8 mouse cellular contexts compared by ENCODE assay signal in genomic region chrX:12287656-12288561, GRCm38 (mm10).
DNase-seq lines count a peak whose midpoint lies in the region; ATAC-seq and TF ChIP-seq lines count a peak whose summit lies in the region.
"Had no signal": no experiment of that assay in that cellular context is flagged by ENCODE, and none has a peak within 500 bp of the region (broad histone marks: within the 10 kb centered on the region; RNA-seq: fewer than 3 reads in every experiment).

No protein-coding gene starts in this region.

- H3K4me1 ChIP-seq in kidney, embryonic 15.5 days, result 0 out of 2 replicates have a peak, but pooled peaks cover 8% of the 10 kb centered on the region
- no peaks in the 10 kb centered on the region for H3K4me1 ChIP-seq in limb, embryonic 14.5 days (ENCODE audit: control insufficient read depth, insufficient read depth, low read length)

- H3K27me3 ChIP-seq in kidney, embryonic 15.5 days, result peaks cover 58% of the 10 kb centered on the region
- no peaks in the 10 kb centered on the region; the same call in 1 of the 2 replicates for H3K27me3 ChIP-seq in limb, embryonic 14.5 days (ENCODE audit: control insufficient read depth, insufficient read depth, low read length)

- DNase-seq in kidney, adult 8-10 months, result no peak
- DNase-seq in NIH3T3 (ENCODE audit: low read depth) (peak; percentile 8), adipocyte (ENCODE audit: low spot score) (no peak)
- peak; percentile 51 for DNase-seq in embryo, embryonic 10.5 days (ENCODE audit: low spot score)
- peak; percentile 22 for DNase-seq in limb, embryonic 14.5 days (ENCODE audit: low spot score)
- DNase-seq in urinary bladder, postnatal 36 days (ENCODE audit: low spot score in 2 of 2), result no peak

- H3K9me3 ChIP-seq in kidney, embryonic 15.5 days (replicated peaks), result no peaks in the 10 kb centered on the region
- no peaks in the 10 kb centered on the region for H3K9me3 ChIP-seq in limb, embryonic 14.5 days (ENCODE audit: control insufficient read depth, low read length)

- H3K4me2 ChIP-seq in kidney, embryonic 15.5 days, result 0 out of 2 replicates have a peak overlapping the region, but pooled peaks have one; percentile 9
- no peak overlapping the region for H3K4me2 ChIP-seq in limb, embryonic 14.5 days (replicated peaks; ENCODE audit: low read depth, low read length, severe bottlenecking)

- WGBS in kidney, embryonic 15.5 days, result 24% methylated on average over 17 of the region's 17 CpGs
- 18% methylated on average over 15 of the region's 17 CpGs for WGBS in limb, embryonic 14.5 days

- ATAC-seq in kidney, embryonic 15.5 days (replicated peaks; ENCODE audit: low FRiP score), result no peak
- no peak for ATAC-seq in limb, embryonic 14.5 days (ENCODE audit: low FRiP score, low read depth)

- no peak overlapping the region for H3K27ac ChIP-seq in kidney, embryonic 15.5 days
- H3K27ac ChIP-seq in limb, embryonic 14.5 days (replicated peaks; ENCODE audit: low read depth, low read length), result no peak overlapping the region
- H3K27ac ChIP-seq: liver, embryonic 14.5 days had no signal

- H3K36me3 ChIP-seq in kidney, embryonic 15.5 days, result no peaks in the 10 kb centered on the region
- H3K36me3 ChIP-seq in limb, embryonic 14.5 days (ENCODE audit: control insufficient read depth, insufficient read depth, low read length), result no peaks in the 10 kb centered on the region

- H3K4me3 ChIP-seq in kidney, embryonic 15.5 days (replicated peaks), result no peak overlapping the region
- no peak overlapping the region for H3K4me3 ChIP-seq in limb, embryonic 14.5 days (replicated peaks; ENCODE audit: low read length)

- no peak for TF ChIP-seq POLR2A in limb, embryonic 14.5 days (IDR thresholded peaks at IDR 0.05; ENCODE audit: borderline replicate concordance, extremely low read depth, insufficient read depth, insufficient read length)

- H3K9ac ChIP-seq in kidney, embryonic 15.5 days, result no peak overlapping the region
- H3K9ac ChIP-seq in limb, embryonic 14.5 days (ENCODE audit: low read depth, low read length, severe bottlenecking), result no peak overlapping the region
- H3K9ac ChIP-seq: liver, embryonic 14.5 days had no signal

Comparison
In these comparisons a context has a peak if more than half of its experiments do, and no peak if none do; other contexts are left out.
1. DNase-seq: peak in NIH3T3 (single experiment), embryo, embryonic 10.5 days (single experiment) and limb, embryonic 14.5 days (single experiment); none in kidney, adult 8-10 months (0 of 2), adipocyte (single experiment) and urinary bladder, postnatal 36 days (0 of 2).